ENCODE assay signal across 8 mouse cellular contexts in genomic region chr15:31602426-31602825, GRCm38 (mm10). TPM values are rescaled to one million over a fixed set of nuclear protein-coding genes. Genes with fewer than 3 reads are reported as not detected.
A peak's percentile ranks its signal among the peaks of the same experiment; 100 is the strongest.
DNase-seq lines count a peak whose midpoint lies in the region; ATAC-seq and TF ChIP-seq lines count a peak whose summit lies in the region.

No protein-coding gene starts in this region.

- H3K36me3 ChIP-seq in heart, embryonic 13.5 days: peaks cover 7% of the 10 kb centered on the region
- H3K36me3 ChIP-seq in kidney, embryonic 16.5 days (ENCODE audit: insufficient read depth, low read length): peaks cover 3% of the 10 kb centered on the region
- peaks cover 3% of the 10 kb centered on the region; the same call in 1 of the 2 replicates for H3K36me3 ChIP-seq in liver, postnatal 0 days (replicated peaks; ENCODE audit: insufficient read depth, low read length)
- H3K36me3 ChIP-seq in neural tube, embryonic 15.5 days: 0 out of 2 replicates have a peak, but pooled peaks cover 2% of the 10 kb centered on the region

- no peaks in the 10 kb centered on the region for H3K9me3 ChIP-seq in heart, embryonic 13.5 days
- no peaks in the 10 kb centered on the region for H3K9me3 ChIP-seq in kidney, embryonic 16.5 days (ENCODE audit: low read length)
- no peaks in the 10 kb centered on the region for H3K9me3 ChIP-seq in liver, postnatal 0 days (ENCODE audit: low read length)
- H3K9me3 ChIP-seq in neural tube, embryonic 15.5 days (replicated peaks): no peaks in the 10 kb centered on the region

- H3K27me3 ChIP-seq in heart, embryonic 13.5 days (replicated peaks): no peaks in the 10 kb centered on the region
- no peaks in the 10 kb centered on the region for H3K27me3 ChIP-seq in kidney, embryonic 16.5 days (ENCODE audit: insufficient read depth, low read length)
- H3K27me3 ChIP-seq in liver, postnatal 0 days (ENCODE audit: insufficient read depth, low read length): no peaks in the 10 kb centered on the region
- no peaks in the 10 kb centered on the region for H3K27me3 ChIP-seq in neural tube, embryonic 15.5 days (replicated peaks)

- peaks cover 42% of the 10 kb centered on the region for H3K4me1 ChIP-seq in heart, embryonic 13.5 days
- H3K4me1 ChIP-seq in kidney, embryonic 16.5 days (ENCODE audit: insufficient read depth, low read length): peaks cover 25% of the 10 kb centered on the region
- H3K4me1 ChIP-seq in liver, postnatal 0 days (ENCODE audit: insufficient read depth): peaks cover 29% of the 10 kb centered on the region
- H3K4me1 ChIP-seq in neural tube, embryonic 15.5 days: peaks cover 39% of the 10 kb centered on the region

- H3K4me2 ChIP-seq in heart, embryonic 13.5 days: peak overlapping the region; percentile 80
- peak overlapping the region; percentile 95 for H3K4me2 ChIP-seq in kidney, embryonic 16.5 days (replicated peaks; ENCODE audit: low read depth, low read length)
- H3K4me2 ChIP-seq in liver, postnatal 0 days (ENCODE audit: low read depth, low read length): peak overlapping the region; percentile 99
- H3K4me2 ChIP-seq in neural tube, embryonic 15.5 days: peak overlapping the region; percentile 93

- TF ChIP-seq CTCF in liver, postnatal 0 days (IDR thresholded peaks at IDR 0.05; ENCODE audit: low read depth): peak; percentile 72

- peak overlapping the region; percentile 92 for H3K9ac ChIP-seq in heart, embryonic 13.5 days
- peak overlapping the region; percentile 94 for H3K9ac ChIP-seq in kidney, embryonic 16.5 days (replicated peaks; ENCODE audit: low read length)
- peak overlapping the region; percentile 96 for H3K9ac ChIP-seq in liver, postnatal 0 days (replicated peaks)
- H3K9ac ChIP-seq in neural tube, embryonic 15.5 days (replicated peaks): peak overlapping the region; percentile 73

- peak overlapping the region; percentile 89 for H3K27ac ChIP-seq in heart, embryonic 13.5 days (replicated peaks)
- H3K27ac ChIP-seq in kidney, embryonic 16.5 days (ENCODE audit: low read length): peak overlapping the region; percentile 83
- H3K27ac ChIP-seq in liver, postnatal 0 days (ENCODE audit: low read depth): peak overlapping the region; percentile 91
- peak overlapping the region; percentile 92 for H3K27ac ChIP-seq in neural tube, embryonic 15.5 days (replicated peaks)

- WGBS in heart, embryonic 13.5 days: 5% methylated on average over 15 of the region's 15 CpGs
- WGBS in kidney, embryonic 16.5 days: 3% methylated on average over 15 of the region's 15 CpGs
- 2% methylated on average over 15 of the region's 15 CpGs for WGBS in liver, postnatal 0 days (ENCODE audit: insufficient replicate concordance)
- WGBS in neural tube, embryonic 15.5 days: 2% methylated on average over 15 of the region's 15 CpGs

- peak; percentile 24 for DNase-seq in urinary bladder, postnatal 25 days (ENCODE audit: low spot score)
- no peak for DNase-seq in urinary bladder, postnatal 10 days (ENCODE audit: low spot score)
- peak; percentile 80 for DNase-seq in embryo, embryonic 10.5 days (ENCODE audit: low spot score)
- DNase-seq in liver, postnatal 0 days: peak; percentile 63
- DNase-seq in thymus, postnatal 14 days: peak; percentile 77

- ATAC-seq in heart, embryonic 13.5 days (ENCODE audit: extremely low read depth, insufficient number of reproducible peaks, low FRiP score, low TSS enrichment): peak; percentile 35; the same call in 1 of the 2 replicates
- ATAC-seq in kidney, embryonic 16.5 days (ENCODE audit: low FRiP score, low TSS enrichment): peak; percentile 72; the same call in 1 of the 2 replicates
- ATAC-seq in liver, postnatal 0 days: peak; percentile 40
- peak; percentile 79 for ATAC-seq in neural tube, embryonic 15.5 days (ENCODE audit: low FRiP score)

- H3K4me3 ChIP-seq in heart, embryonic 13.5 days: peak overlapping the region; percentile 97
- H3K4me3 ChIP-seq in kidney, embryonic 16.5 days (ENCODE audit: low read length): peak overlapping the region; percentile 67
- H3K4me3 ChIP-seq in liver, postnatal 0 days (ENCODE audit: low read depth, low read length): peak overlapping the region; percentile 94
- peak overlapping the region; percentile 78 for H3K4me3 ChIP-seq in neural tube, embryonic 15.5 days (replicated peaks)

- TF ChIP-seq EP300 in liver, postnatal 0 days (IDR thresholded peaks at IDR 0.05; ENCODE audit: low read depth): no peak

RNA-seq across cellular contexts. Expression of gene Fam173b, which starts 0.8 kb away (rescaled TPM):
- 12.7 and 14.3 TPM in 2 replicates for polyA plus RNA-seq in heart, embryonic 13.5 days (2015; fragmentation: Nextera tagmentation; extraction: Ambion mirVana)
- 14.2 and 14.8 TPM in 2 replicates for polyA plus RNA-seq in kidney, embryonic 16.5 days (2015; fragmentation: Nextera tagmentation; extraction: Ambion mirVana)
- 9.3 and 12.1 TPM in 2 replicates for polyA plus RNA-seq in liver, postnatal 0 days (2015; fragmentation: Nextera tagmentation; extraction: Ambion mirVana)
- polyA plus RNA-seq in neural tube, embryonic 15.5 days (2015; fragmentation: Nextera tagmentation; extraction: Ambion mirVana): 11.1 and 11.6 TPM in 2 replicates

RNA-seq across cellular contexts. Expression of gene Cct5, which starts 0.8 kb away (rescaled TPM):
- 362 and 387 TPM in 2 replicates for polyA plus RNA-seq in heart, embryonic 13.5 days (2015; fragmentation: Nextera tagmentation; extraction: Ambion mirVana)
- polyA plus RNA-seq in kidney, embryonic 16.5 days (2015; fragmentation: Nextera tagmentation; extraction: Ambion mirVana): 556 and 574 TPM in 2 replicates
- 164 and 168 TPM in 2 replicates for polyA plus RNA-seq in liver, postnatal 0 days (2015; fragmentation: Nextera tagmentation; extraction: Ambion mirVana)
- 473 and 502 TPM in 2 replicates for polyA plus RNA-seq in neural tube, embryonic 15.5 days (2015; fragmentation: Nextera tagmentation; extraction: Ambion mirVana)

RNA-seq across cellular contexts. Expression of gene Cmbl, which starts 37.2 kb away (rescaled TPM):
- polyA plus RNA-seq in heart, embryonic 13.5 days (2015; fragmentation: Nextera tagmentation; extraction: Ambion mirVana): 9.2 TPM in 2 replicates
- 21.3 and 22.6 TPM in 2 replicates for polyA plus RNA-seq in kidney, embryonic 16.5 days (2015; fragmentation: Nextera tagmentation; extraction: Ambion mirVana)
- 112 and 113 TPM in 2 replicates for polyA plus RNA-seq in liver, postnatal 0 days (2015; fragmentation: Nextera tagmentation; extraction: Ambion mirVana)
- 6.9 and 7.7 TPM in 2 replicates for polyA plus RNA-seq in neural tube, embryonic 15.5 days (2015; fragmentation: Nextera tagmentation; extraction: Ambion mirVana)
